Mouse (Mus musculus) myocyte (in vitro differentiated cells): ENCODE data around the gene Nfx1.

ENCODE experiments used
- E2F4 ChIP-seq: IDR thresholded peaks from one replicate; pipeline ENCODE4 v1.6.1; 2011; ENCODE audit warnings: mild to moderate bottlenecking, control low read depth, moderate library complexity; ENCODE audit not compliant: insufficient read depth
- MAX ChIP-seq: IDR thresholded peaks from one replicate; pipeline ENCODE4 v1.6.1; 2011; ENCODE audit warnings: low read depth, mild to moderate bottlenecking, control low read depth
- MYOG ChIP-seq, 3 experiments: IDR thresholded peaks; one replicate each; pipeline ENCODE4 v1.6.1; 2011; ENCODE audit warnings: control low read depth in 2 of 3, low read depth in 2 of 3, mild to moderate bottlenecking in 2 of 3; ENCODE audit not compliant: insufficient read length in 2 of 3, control insufficient read depth in 1 of 3, insufficient read depth in 1 of 3
- POLR2A ChIP-seq: IDR thresholded peaks from one replicate; pipeline ENCODE4 v1.6.1; 2011; ENCODE audit warnings: low read depth, mild to moderate bottlenecking, control low read depth, moderate library complexity; ENCODE audit not compliant: insufficient read length
- SRF ChIP-seq: IDR thresholded peaks from one replicate; pipeline ENCODE4 v1.6.1; 2011; ENCODE audit warnings: low read depth; ENCODE audit not compliant: control insufficient read depth, insufficient read length
- TCF12 ChIP-seq: IDR thresholded peaks from one replicate; pipeline ENCODE4 v1.6.1; 2011; ENCODE audit warnings: mild to moderate bottlenecking, control low read depth; ENCODE audit not compliant: poor library complexity, insufficient read depth, severe bottlenecking
- USF1 ChIP-seq: IDR thresholded peaks from one replicate; pipeline ENCODE4 v1.6.1; 2011; ENCODE audit warnings: low read depth, mild to moderate bottlenecking, control low read depth, moderate library complexity

DNA sequence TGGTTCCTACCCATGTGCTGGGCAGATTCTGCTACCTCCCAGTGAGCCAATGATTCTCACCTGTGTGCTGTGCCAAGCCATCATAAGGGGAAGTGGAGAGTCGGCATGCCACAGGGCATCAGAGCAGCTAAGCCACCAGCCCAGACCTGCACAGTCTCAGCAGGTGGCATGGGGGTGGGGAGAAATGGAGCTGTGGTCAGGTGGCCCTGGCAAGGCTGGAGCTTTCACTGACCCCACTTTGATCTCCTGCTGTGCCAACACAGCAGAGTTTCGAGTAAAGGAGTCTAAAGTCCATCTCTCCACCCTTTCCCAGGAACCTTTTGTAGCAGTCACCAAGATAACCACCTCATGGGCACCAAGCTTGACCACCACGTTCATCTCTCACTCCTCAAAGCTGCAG lies 57.2 kb downstream of the Nfx1 start:
- TF ChIP-seq MAX (no peak), USF1 (no peak), POLR2A (no peak), TCF12 (no peak), SRF (no peak), MYOG (IDR thresholded peaks at IDR 0.05; ENCODE audit: control insufficient read depth in 1 of 3, insufficient read depth in 1 of 3, insufficient read length in 2 of 3, low read depth in 2 of 3) (no peak), E2F4 (no peak)
